Mouse (Mus musculus) lung, adult 2 months (tissue): ENCODE data around the gene Gm27027. TPM values are rescaled to one million over a fixed set of nuclear protein-coding genes. Genes with fewer than 3 reads are reported as not detected.

Experiments
- DNase-seq: peaks from one replicate; pipeline ENCODE4 v3.0.0; 2022
- H3K4me1 ChIP-seq: fragments of 200-500 bp; 2 replicates; pipeline ENCODE4 v1.6.1; 2011; ENCODE audit warnings: low read length; ENCODE audit not compliant: control insufficient read depth, insufficient read depth
- H3K4me3 ChIP-seq: fragments of 200-500 bp; replicated peaks from 2 replicates; pipeline ENCODE3; 2011; ENCODE audit warnings: low read depth, mild to moderate bottlenecking, control low read depth, low read length; ENCODE audit errors: extremely low read depth
- CTCF ChIP-seq: fragments of 200-500 bp; IDR thresholded peaks from 2 replicates; pipeline ENCODE4 v1.5.1; 2011; ENCODE audit warnings: mild to moderate bottlenecking, low read length, control low read depth; ENCODE audit not compliant: insufficient read depth
- POLR2A ChIP-seq: fragments of 200-500 bp; IDR thresholded peaks from 2 replicates; pipeline ENCODE4 v1.6.1; 2011; ENCODE audit warnings: low read depth, mild to moderate bottlenecking, control low read depth, low read length, borderline replicate concordance; ENCODE audit errors: extremely low read depth
- WGBS: fragments of 180-500 bp; shearing (Covaris S2); methylation state at CpG from one replicate; pipeline ENCODE4 v1.1.7; 2018; 5-methylcytosine and 5-hydroxymethylcytosine counted together
- polyA plus RNA-seq: library from polyadenylated mRNA; depleted of rRNA; stranded (reverse); fragments of >200 nt; gene quantifications from 2 replicates; pipeline ENCODE4 v1.2.3, GENCODE M21; 2012

The Gm27027 gene
- polyA plus RNA-seq, 1 experiment: not detected

- peaks cover 17% of the 10 kb centered on the region for H3K4me1 ChIP-seq
- no peak overlapping the region for H3K4me3 ChIP-seq
- WGBS: 75% methylated on average over 7 of the region's 7 CpGs
- DNase-seq: no peak
- TF ChIP-seq POLR2A (no peak), CTCF (no peak)
Measured at GRCm38 (mm10) chr2:93979249-93980120, 16.7 kb downstream of the Gm27027 start.

GRCm38 (mm10) chr2:93976436-93977252, 19.5 kb downstream of the Gm27027 start:
- TF ChIP-seq CTCF: no peak
- no peak for TF ChIP-seq POLR2A
- peaks cover 8% of the 10 kb centered on the region for H3K4me1 ChIP-seq
- DNase-seq: peak; percentile 42
- WGBS: 4% methylated on average over 37 of the region's 37 CpGs
- H3K4me3 ChIP-seq: peak overlapping the region; percentile 51

- 46% methylated on average over 21 of the region's 21 CpGs for WGBS
- Histone ChIP-seq H3K4me1 (peaks cover 8% of the 10 kb centered on the region), H3K4me3 (peak overlapping the region; percentile 51)
- no peak for TF ChIP-seq CTCF
- TF ChIP-seq POLR2A: no peak
- no peak for DNase-seq
Measured at GRCm38 (mm10) chr2:93975526-93976435, 20.4 kb downstream of the Gm27027 start.

- WGBS: 65% methylated on average over 7 of the region's 7 CpGs
- Histone ChIP-seq H3K4me3 (no peak overlapping the region), H3K4me1 (peaks cover 8% of the 10 kb centered on the region)
- TF ChIP-seq CTCF: no peak
- TF ChIP-seq POLR2A: no peak
- no peak for DNase-seq
Measured at GRCm38 (mm10) chr2:93975041-93975440, 21.1 kb downstream of the Gm27027 start.

DNA sequence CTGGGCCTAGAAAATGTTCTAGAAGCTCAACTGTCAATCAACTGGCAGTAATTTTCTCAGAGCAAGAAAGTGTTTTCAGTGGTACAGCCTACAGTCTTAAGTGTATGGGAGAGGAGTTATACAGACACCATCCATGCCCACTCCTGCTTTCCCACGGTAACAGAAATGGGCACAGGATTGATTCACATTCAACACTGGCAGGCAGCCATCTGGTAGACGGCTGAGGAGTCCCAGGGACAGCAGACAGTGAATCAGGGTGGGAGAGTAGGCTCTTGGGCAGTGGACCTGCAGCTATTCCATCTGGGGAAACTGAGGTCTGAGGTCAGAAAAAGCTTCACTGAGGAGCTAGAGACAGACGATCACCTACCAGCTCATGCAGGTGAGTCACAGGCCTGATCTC, 24.5 kb downstream of the Gm27027 start:
- 68% methylated on average over 3 of the region's 3 CpGs for WGBS
- DNase-seq: no peak
- Histone ChIP-seq H3K4me1 (0 out of 2 replicates have a peak, but pooled peaks cover 4% of the 10 kb centered on the region), H3K4me3 (no peak overlapping the region)
- TF ChIP-seq CTCF (no peak), POLR2A (no peak)

DNA sequence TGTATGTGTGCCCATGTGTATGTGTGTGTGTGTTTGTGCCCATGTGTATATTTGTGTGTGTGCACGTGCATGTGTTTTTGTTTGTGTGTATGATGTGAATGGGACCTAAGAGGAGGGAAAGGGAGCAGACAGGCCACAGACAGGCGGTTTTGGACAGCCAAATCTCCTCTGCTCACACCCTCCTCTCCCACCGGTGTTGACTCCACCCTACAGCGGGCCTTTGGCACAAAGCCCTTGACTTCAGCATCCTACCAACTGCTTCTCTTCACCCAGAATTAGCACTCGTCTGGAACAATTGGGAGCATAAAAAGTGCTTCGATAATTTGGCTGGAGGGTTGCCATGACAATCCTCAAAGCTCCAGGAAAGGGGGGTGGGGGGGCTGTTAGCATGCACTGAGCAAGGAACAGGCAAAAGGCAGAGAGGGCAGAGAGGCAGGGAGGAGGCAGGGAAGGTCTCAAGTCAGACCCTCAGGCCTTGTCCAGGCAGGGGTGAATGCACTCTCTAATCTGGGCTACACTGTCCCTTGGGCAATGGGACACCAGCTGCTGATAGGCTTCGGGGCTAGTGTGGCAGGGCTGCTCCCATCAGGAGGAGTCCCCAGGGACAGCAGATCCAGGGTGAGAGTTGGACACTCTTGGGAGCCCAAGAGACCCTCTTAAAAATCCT, 31.5 kb downstream of the Gm27027 start:
- Histone ChIP-seq H3K4me1 (peaks cover 8% of the 10 kb centered on the region; the same call in 1 of the 2 replicates), H3K4me3 (no peak overlapping the region)
- TF ChIP-seq CTCF: no peak
- no peak for TF ChIP-seq POLR2A
- DNase-seq: no peak
- WGBS: 45% methylated on average over 7 of the region's 7 CpGs

DNA sequence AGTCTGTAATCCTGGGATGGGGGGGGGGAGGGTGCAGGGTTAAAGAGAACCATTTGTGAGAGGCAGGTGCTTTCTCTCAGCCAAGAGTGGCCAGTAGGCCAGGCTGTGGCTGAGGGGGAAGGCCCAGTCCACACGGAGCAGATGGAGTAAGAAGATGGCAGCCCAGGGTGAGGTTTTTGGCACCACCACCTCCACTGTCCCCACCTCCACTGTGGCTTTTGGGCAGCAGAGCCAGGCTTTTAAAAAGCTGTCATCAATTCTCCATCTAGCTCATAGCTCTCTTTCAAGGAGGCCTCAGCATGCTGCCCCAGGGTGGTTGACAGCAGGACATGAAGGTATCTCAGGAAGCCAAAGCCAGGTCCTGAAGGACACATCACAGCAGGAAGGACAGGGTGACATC, 32.4 kb downstream of the Gm27027 start:
- TF ChIP-seq POLR2A: no peak
- TF ChIP-seq CTCF: no peak
- no peak for DNase-seq
- WGBS: 55% methylated on average over 1 of the region's 1 CpGs
- H3K4me1 ChIP-seq: peaks cover 8% of the 10 kb centered on the region; the same call in 1 of the 2 replicates
- no peak overlapping the region for H3K4me3 ChIP-seq

DNA sequence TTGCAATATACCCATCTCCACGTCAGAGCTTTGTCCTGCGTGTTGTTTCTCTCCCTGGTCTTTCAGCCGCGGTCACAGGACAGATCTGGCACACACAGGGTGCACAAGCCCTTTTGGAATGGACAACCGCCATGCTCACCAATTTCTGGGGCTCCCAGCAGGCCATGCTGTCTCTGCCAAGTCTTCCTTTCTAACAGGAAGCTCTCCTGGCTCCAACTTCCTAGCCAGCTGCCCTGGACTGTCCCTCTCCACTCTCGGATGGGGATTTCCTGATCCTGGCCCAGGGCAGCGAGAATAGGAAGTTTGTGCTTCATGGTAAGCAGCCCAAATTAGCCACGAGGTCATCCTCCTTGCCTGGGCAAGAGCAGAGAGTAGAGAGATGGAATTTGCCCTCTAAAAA, 34.4 kb downstream of the Gm27027 start:
- 44% methylated on average over 8 of the region's 8 CpGs for WGBS
- TF ChIP-seq POLR2A (no peak), CTCF (no peak)
- DNase-seq: no peak
- peaks cover 11% of the 10 kb centered on the region; the same call in 1 of the 2 replicates for H3K4me1 ChIP-seq
- no peak overlapping the region for H3K4me3 ChIP-seq
